In genomic region chr15:67905279-67905678, GRCm38 (mm10) we compare ENCODE assay signal across 13 mouse cellular contexts.
"Had no signal": no experiment of that assay in that cellular context is flagged by ENCODE, and none has a peak within 500 bp of the region (broad histone marks: within the 10 kb centered on the region; RNA-seq: fewer than 3 reads in every experiment).

No protein-coding gene starts in this region.

- DNase-seq: gastrocnemius, adult 2 months; gastrocnemius, postnatal 10 days; gastrocnemius, postnatal 25 days; heart, adult 11 months; heart, adult 2 months; heart, postnatal 14 days; heart, postnatal 36 days; kidney, postnatal 14 days; layer of hippocampus, adult 9-11 months; layer of hippocampus, postnatal 36 days; left cerebral cortex, postnatal 4 days had no signal

- ATAC-seq: hindbrain, postnatal 0 days; intestine, embryonic 16.5 days had no signal
